Mouse (Mus musculus) midbrain, postnatal 0 days (tissue): Measurements from ENCODE around the gene Atoh7. TPM values are rescaled to one million over a fixed set of nuclear protein-coding genes. Genes with fewer than 3 reads are reported as not detected.

Source experiments
- ATAC-seq: fragments of 200-750 bp; cut with Nextera tagmentation; 2 replicates; pipeline ENCODE4 v1.8.0; 2017; ENCODE audit warnings: moderate number of reproducible peaks, mild to moderate bottlenecking, moderate TSS enrichment, moderate library complexity; ENCODE audit not compliant: low FRiP score
- DNase-seq: peaks from one replicate; pipeline ENCODE4 v3.0.0-alpha.2; 2015; ENCODE audit warnings: low spot score
- H3K27ac ChIP-seq: fragments of 300-500 bp; sonication (generic); 2 replicates; pipeline ENCODE4 v1.5.1; 2014; ENCODE audit warnings: low read depth, mild to moderate bottlenecking, low read length, mixed read lengths
- H3K27me3 ChIP-seq: fragments of 300-500 bp; sonication (generic); 2 replicates; pipeline ENCODE4 v1.6.1; 2014; ENCODE audit warnings: low read length, control low read depth, mixed read lengths; ENCODE audit not compliant: insufficient read depth
- H3K36me3 ChIP-seq: fragments of 300-500 bp; sonication (generic); 2 replicates; pipeline ENCODE4 v1.6.1; 2014; ENCODE audit warnings: low read length, control low read depth, mixed read lengths; ENCODE audit not compliant: insufficient read depth
- H3K4me1 ChIP-seq: fragments of 300-500 bp; sonication (generic); 2 replicates; pipeline ENCODE4 v1.6.1; 2014; ENCODE audit warnings: mild to moderate bottlenecking, control low read depth, antibody characterized with exemption, low read length, mixed read lengths; ENCODE audit not compliant: insufficient read depth
- H3K4me2 ChIP-seq: fragments of 300-500 bp; sonication (generic); 2 replicates; pipeline ENCODE4 v1.6.1; 2014; ENCODE audit warnings: low read depth, mild to moderate bottlenecking, low read length, mixed read lengths; ENCODE audit not compliant: poor library complexity, severe bottlenecking
- H3K4me3 ChIP-seq: fragments of 300-500 bp; sonication (generic); 2 replicates; pipeline ENCODE4 v1.5.1; 2014; ENCODE audit warnings: low read depth, mild to moderate bottlenecking, low read length, moderate library complexity
- H3K9ac ChIP-seq: fragments of 300-500 bp; sonication (generic); replicated peaks from 2 replicates; pipeline ENCODE4 v1.6.1; 2014; ENCODE audit warnings: mild to moderate bottlenecking, low read length, moderate library complexity, mixed read lengths; ENCODE audit not compliant: poor library complexity, severe bottlenecking
- H3K9me3 ChIP-seq: fragments of 300-500 bp; sonication (generic); 2 replicates; pipeline ENCODE4 v1.6.1; 2016; ENCODE audit warnings: low read length, control low read depth
- CTCF ChIP-seq: IDR thresholded peaks from 2 replicates; pipeline ENCODE4 v1.5.1; 2016; ENCODE audit warnings: antibody characterized with exemption, mild to moderate bottlenecking
- WGBS: fragments of 180-500 bp; shearing (Covaris S2); extraction: QIAGEN DNeasy Blood & Tissue Kit; methylation state at CpG from one replicate; pipeline ENCODE4 v1.1.7; 2014; 5-methylcytosine and 5-hydroxymethylcytosine counted together
- polyA plus RNA-seq: library from polyadenylated mRNA; unstranded; fragments of >200 nt; fragmentation: Nextera tagmentation; extraction: Ambion mirVana; gene quantifications from 2 replicates; pipeline ENCODE4 v1.2.1, GENCODE M21; 2015
- total RNA-seq: library from RNA; depleted of rRNA; stranded (reverse); fragments of >200 nt; gene quantifications from 2 replicates; pipeline ENCODE4 v1.2.3, GENCODE M21; 2014

Atoh7 gene
- total and polyA plus RNA-seq, 2 experiments from 2014 or later, result 4.4 to 4.8 TPM

DNA sequence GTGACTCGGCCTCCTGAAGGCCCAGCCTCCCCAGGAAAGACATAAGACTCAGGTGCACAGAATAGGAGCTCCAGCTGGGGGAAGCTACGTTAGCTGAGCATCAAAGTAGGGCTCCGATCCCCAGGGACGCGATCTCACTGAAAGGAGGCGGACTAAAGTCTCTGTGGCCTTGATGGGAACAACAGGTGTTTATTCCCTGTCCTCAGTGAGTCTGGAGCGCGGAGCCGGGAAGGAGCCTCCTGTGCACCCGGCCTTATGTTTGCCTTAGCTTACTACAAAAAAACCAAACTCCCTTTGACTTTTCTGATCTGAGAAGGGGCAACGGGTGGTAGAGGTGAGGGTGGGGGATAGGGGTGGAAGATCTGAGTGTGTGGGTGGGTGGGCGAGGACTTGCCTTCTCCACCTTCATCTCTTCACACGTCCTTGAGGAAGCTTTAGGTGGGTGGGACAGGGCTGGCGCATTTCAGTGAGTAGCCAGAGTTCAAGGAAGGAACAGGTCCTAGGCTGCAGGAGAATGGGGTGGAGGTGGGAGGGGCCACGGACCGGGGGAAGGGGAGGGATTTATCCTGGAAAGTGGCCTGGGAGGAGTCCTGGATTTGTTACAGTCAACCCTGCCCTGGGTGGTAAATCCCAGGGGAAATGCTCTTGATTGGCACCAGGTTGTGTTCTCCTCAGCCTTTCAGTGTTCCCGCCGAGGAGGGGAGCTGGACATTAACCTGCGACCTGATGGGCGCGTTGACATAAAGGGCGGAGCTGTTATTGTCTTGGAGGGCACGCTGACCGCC is 42.3 kb upstream of the Atoh7 start:
- Histone ChIP-seq H3K27ac (no peak overlapping the region), H3K4me2 (no peak overlapping the region), H3K36me3 (no peaks in the 10 kb centered on the region), H3K27me3 (no peaks in the 10 kb centered on the region), H3K9me3 (no peaks in the 10 kb centered on the region), H3K4me3 (no peak overlapping the region), H3K9ac (no peak overlapping the region), H3K4me1 (no peaks in the 10 kb centered on the region)
- no peak for TF ChIP-seq CTCF
- DNase-seq (no peak), ATAC-seq (no peak)
- 46% methylated on average over 24 of the region's 24 CpGs for WGBS

- ATAC-seq, result no peak
- TF ChIP-seq CTCF, result no peak
Measured at GRCm38 (mm10) chr10:63059862-63060261, 39.6 kb upstream of the Atoh7 start, which contains the start of gene Pbld1. TSS of gene Pbld1 (plus strand) at chr10:63060162.

GRCm38 (mm10) chr10:63060406-63060805 is 39.0 kb upstream of the Atoh7 start:
- no peak for TF ChIP-seq CTCF
- 60% methylated on average over 11 of the region's 11 CpGs for WGBS
- no peaks in the 10 kb centered on the region for H3K9me3 ChIP-seq
- H3K4me1 ChIP-seq, result no peaks in the 10 kb centered on the region
- H3K4me2 ChIP-seq, result no peak overlapping the region
- no peak for ATAC-seq
- no peak overlapping the region for H3K4me3 ChIP-seq
- H3K27me3 ChIP-seq, result no peaks in the 10 kb centered on the region
- no peaks in the 10 kb centered on the region for H3K36me3 ChIP-seq
- no peak overlapping the region for H3K27ac ChIP-seq
- H3K9ac ChIP-seq, result no peak overlapping the region
- DNase-seq, result no peak

More at GRCm38 (mm10) chr10:63059862-63060261, 39.6 kb upstream of the Atoh7 start, which contains the start of gene Pbld1:
- H3K4me3 ChIP-seq, result no peak within 1 kb of the TSS
- no peaks in the 10 kb centered on the region for H3K36me3 ChIP-seq
- H3K9me3 ChIP-seq, result no peaks in the 10 kb centered on the region
- no peak for DNase-seq
- H3K4me1 ChIP-seq, result no peaks in the 10 kb centered on the region
- no peak within 1 kb of the TSS for H3K9ac ChIP-seq
- WGBS, result 84% methylated on average over 2 of the region's 2 CpGs
- no peak within 1 kb of the TSS for H3K4me2 ChIP-seq
- H3K27ac ChIP-seq, result no peak within 1 kb of the TSS
- no peaks in the 10 kb centered on the region for H3K27me3 ChIP-seq

- TF ChIP-seq CTCF, result no peak
- 84% methylated on average over 11 of the region's 12 CpGs for WGBS
Measured at GRCm38 (mm10) chr10:63061266-63061665, 38.2 kb upstream of the Atoh7 start.

DNA sequence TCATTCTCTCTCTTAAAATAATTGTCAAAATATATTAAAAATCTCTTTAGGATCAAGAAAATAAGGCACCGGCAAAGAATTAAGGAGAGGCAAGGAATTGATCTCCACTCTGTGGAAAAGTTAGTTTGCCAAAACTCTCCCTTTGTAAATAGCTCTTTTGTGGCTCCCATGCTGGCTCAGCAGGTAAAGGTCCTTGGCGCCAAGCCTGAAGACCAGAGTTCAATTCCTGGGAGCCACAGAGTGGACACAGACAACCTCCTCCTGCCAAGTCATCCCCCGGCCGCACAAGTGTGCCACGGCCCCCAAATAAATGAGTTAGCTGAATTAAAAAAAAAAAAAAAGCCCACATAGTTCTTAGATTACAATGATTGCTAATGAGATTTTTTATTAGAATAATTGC is 36.8 kb upstream of the Atoh7 start:
- H3K4me2 ChIP-seq, result no peak overlapping the region
- no peak overlapping the region for H3K9ac ChIP-seq
- H3K4me1 ChIP-seq, result no peaks in the 10 kb centered on the region
- no peak for ATAC-seq
- H3K27ac ChIP-seq, result no peak overlapping the region
- no peaks in the 10 kb centered on the region for H3K36me3 ChIP-seq
- no peaks in the 10 kb centered on the region for H3K27me3 ChIP-seq
- no peak overlapping the region for H3K4me3 ChIP-seq
- no peak for DNase-seq
- no peak for TF ChIP-seq CTCF
- WGBS, result 87% methylated on average over 5 of the region's 5 CpGs
- H3K9me3 ChIP-seq, result no peaks in the 10 kb centered on the region

More at GRCm38 (mm10) chr10:63061266-63061665, 38.2 kb upstream of the Atoh7 start:
- Histone ChIP-seq H3K4me3 (no peak overlapping the region), H3K9ac (no peak overlapping the region), H3K4me1 (no peaks in the 10 kb centered on the region), H3K27ac (no peak overlapping the region), H3K36me3 (no peaks in the 10 kb centered on the region), H3K4me2 (no peak overlapping the region), H3K9me3 (no peaks in the 10 kb centered on the region), H3K27me3 (no peaks in the 10 kb centered on the region)
- ATAC-seq, result no peak
- no peak for DNase-seq

- Histone ChIP-seq H3K9ac (no peak overlapping the region), H3K9me3 (no peaks in the 10 kb centered on the region), H3K36me3 (no peaks in the 10 kb centered on the region), H3K4me2 (no peak overlapping the region), H3K27ac (no peak overlapping the region), H3K4me3 (no peak overlapping the region), H3K4me1 (no peaks in the 10 kb centered on the region), H3K27me3 (no peaks in the 10 kb centered on the region)
- DNase-seq, result no peak
- ATAC-seq, result no peak
- 66% methylated on average over 7 of the region's 7 CpGs for WGBS
- no peak for TF ChIP-seq CTCF
Measured at GRCm38 (mm10) chr10:63063365-63063764, 36.1 kb upstream of the Atoh7 start.
